Mouse (Mus musculus): ENCODE results near the gene Myt1l. TPM values are rescaled to one million over a fixed set of nuclear protein-coding genes. Genes with fewer than 3 reads are reported as not detected.

The Myt1l gene
- polyA plus RNA-seq, 1 experiment from 2014 or later: 66.5 TPM

- peaks cover 53% of the 10 kb centered on the region for H3K4me1 ChIP-seq
Observed at GRCm38 (mm10) chr12:29701731-29702316, 173.6 kb downstream of the Myt1l start.

GRCm38 (mm10) chr12:29702626-29703025, 174.4 kb downstream of the Myt1l start:
- no peak for ATAC-seq (ENCODE audit: low FRiP score, low read depth)
- Histone ChIP-seq H3K9me3 (no peaks in the 10 kb centered on the region), H3K27ac (peak overlapping the region; percentile 11; the same call in 1 of the 2 replicates), H3K36me3 (no peaks in the 10 kb centered on the region), H3K4me3 (no peak overlapping the region), H3K4me2 (replicated peaks) (no peak overlapping the region), H3K4me1 (peaks cover 50% of the 10 kb centered on the region), H3K27me3 (replicated peaks) (no peaks in the 10 kb centered on the region), H3K9ac (no peak overlapping the region)
- WGBS: 20% methylated on average over 4 of the region's 4 CpGs

More at GRCm38 (mm10) chr12:29701731-29702316, 173.6 kb downstream of the Myt1l start:
- H3K4me2 ChIP-seq (replicated peaks): no peak overlapping the region
- no peaks in the 10 kb centered on the region for H3K9me3 ChIP-seq
- WGBS: 6% methylated on average over 6 of the region's 6 CpGs
- peak overlapping the region; percentile 29; the same call in 1 of the 2 replicates for H3K9ac ChIP-seq
- H3K36me3 ChIP-seq: no peaks in the 10 kb centered on the region
- no peaks in the 10 kb centered on the region for H3K27me3 ChIP-seq (replicated peaks)
- peak overlapping the region; percentile 67 for H3K27ac ChIP-seq
- ATAC-seq (ENCODE audit: low FRiP score, low read depth): no peak
- no peak overlapping the region for H3K4me3 ChIP-seq

DNA sequence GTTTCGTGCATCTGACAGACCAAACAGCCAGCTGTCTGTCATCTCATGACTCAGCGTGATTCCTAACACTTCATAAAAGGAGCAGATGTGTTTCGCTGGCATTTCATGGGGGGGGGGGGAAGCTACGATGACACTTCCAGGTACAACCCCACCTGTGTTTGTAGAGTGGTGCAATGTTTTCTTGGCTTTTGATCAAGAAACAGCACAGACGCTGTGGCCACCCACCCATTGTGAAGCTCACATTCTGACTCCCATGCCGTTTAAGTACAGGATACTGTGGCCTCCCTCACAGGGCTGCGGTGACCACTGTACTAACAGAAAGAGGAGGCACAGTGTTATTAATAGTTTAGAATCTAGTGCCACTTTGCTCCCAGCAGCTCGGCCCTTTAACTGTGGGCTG, 175.4 kb downstream of the Myt1l start:
- Histone ChIP-seq H3K4me1 (peaks cover 41% of the 10 kb centered on the region), H3K27ac (no peak overlapping the region), H3K27me3 (replicated peaks) (no peaks in the 10 kb centered on the region), H3K4me3 (no peak overlapping the region), H3K9me3 (no peaks in the 10 kb centered on the region), H3K9ac (no peak overlapping the region), H3K36me3 (no peaks in the 10 kb centered on the region), H3K4me2 (replicated peaks) (no peak overlapping the region)
- ATAC-seq (ENCODE audit: low FRiP score, low read depth): no peak
- 80% methylated on average over 8 of the region's 8 CpGs for WGBS

DNA sequence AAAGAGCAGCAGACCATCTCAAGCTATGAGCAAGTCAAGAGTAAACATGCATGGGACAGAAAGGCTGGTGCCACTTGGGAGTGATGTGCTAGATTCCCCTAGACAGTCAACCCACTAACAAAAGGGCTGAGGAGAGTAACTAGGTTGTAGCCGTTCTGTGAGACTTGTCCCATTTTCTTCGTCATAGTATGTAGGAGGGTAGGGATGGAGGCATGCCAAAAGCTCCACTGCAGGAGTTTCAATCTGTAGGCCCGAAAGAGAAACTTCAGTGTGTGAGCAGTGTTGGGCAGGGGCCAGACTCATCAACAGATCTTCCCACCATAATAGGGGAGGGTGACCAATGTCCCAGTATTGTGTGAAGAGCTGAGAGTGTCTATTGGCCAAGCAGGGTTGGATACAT, 178.9 kb downstream of the Myt1l start:
- no peak overlapping the region for H3K9ac ChIP-seq
- no peak overlapping the region for H3K4me2 ChIP-seq (replicated peaks)
- ATAC-seq (ENCODE audit: low FRiP score, low read depth): no peak
- peaks cover 14% of the 10 kb centered on the region for H3K4me1 ChIP-seq
- no peak overlapping the region for H3K27ac ChIP-seq
- H3K36me3 ChIP-seq: no peaks in the 10 kb centered on the region
- H3K9me3 ChIP-seq: no peaks in the 10 kb centered on the region
- H3K4me3 ChIP-seq: no peak overlapping the region
- H3K27me3 ChIP-seq (replicated peaks): no peaks in the 10 kb centered on the region
- WGBS: 92% methylated on average over 3 of the region's 3 CpGs

DNA sequence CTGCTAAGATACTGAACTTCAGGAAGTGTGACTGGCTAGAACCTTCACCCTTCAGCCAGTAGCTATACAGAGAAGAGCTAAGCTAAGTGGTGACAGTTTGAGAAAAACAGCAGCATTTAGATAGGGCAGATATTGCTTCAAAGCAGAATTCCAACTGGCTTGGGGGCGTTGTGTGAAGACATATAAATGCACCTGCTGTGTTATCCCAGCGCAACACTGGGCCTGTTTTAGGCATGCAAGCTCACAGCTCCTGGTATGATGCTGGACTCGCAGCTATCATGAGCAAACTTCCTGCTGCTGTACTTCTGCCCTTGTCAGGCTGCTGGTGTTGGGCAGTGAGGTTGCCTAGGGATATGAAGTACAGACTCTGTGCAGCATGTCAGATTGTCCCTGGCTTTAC, 180.0 kb downstream of the Myt1l start:
- H3K4me1 ChIP-seq: peaks cover 3% of the 10 kb centered on the region
- H3K36me3 ChIP-seq: no peaks in the 10 kb centered on the region
- H3K9me3 ChIP-seq: no peaks in the 10 kb centered on the region
- WGBS: 90% methylated on average over 3 of the region's 3 CpGs
- H3K27me3 ChIP-seq (replicated peaks): no peaks in the 10 kb centered on the region
- no peak overlapping the region for H3K4me2 ChIP-seq (replicated peaks)
- H3K27ac ChIP-seq: no peak overlapping the region
- H3K4me3 ChIP-seq: no peak overlapping the region
- H3K9ac ChIP-seq: no peak overlapping the region
- no peak for ATAC-seq (ENCODE audit: low FRiP score, low read depth)

DNA sequence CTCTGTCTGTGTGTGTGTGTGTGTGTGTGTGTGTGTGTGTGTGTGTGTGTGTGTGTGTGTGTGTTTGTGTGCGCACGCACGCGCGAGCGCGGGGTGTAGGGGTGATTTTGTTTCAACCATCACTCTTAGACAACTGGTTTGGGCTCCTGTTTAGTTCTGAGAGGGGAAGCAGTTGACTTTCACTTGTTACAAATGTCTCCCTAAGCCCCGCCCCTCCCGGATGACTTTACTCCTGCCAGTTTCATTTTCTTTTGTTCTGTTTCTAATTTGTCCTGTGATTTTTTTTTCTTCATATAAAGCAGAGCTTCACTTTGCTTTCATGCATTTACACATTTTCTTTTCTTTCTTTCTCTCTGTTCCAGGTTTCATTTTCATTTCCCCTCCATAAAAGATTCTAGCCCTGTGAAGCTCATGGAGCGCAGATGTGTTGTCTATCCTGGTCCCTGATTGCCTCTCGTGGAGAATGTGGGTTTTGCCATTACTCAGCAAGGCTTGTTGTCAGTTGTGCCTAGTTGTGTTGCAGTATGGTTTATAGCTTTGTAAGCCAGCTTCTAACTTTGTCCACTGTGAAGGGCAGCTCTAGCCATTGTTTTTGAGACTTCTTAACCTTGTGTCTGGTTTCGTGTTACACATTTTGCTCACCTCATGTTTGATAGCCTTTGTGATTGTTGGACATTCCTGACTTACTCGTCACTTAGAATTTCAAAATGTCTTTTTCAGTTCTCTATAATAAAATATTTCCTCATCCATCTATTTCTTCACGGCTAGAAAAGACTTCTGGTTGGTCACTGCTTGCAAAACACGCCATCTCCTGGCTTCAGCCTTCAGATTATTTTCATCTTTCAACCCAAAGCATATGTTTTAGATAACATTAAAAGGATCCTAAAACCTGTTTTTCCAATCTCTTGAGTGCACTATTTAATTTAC, 184.9 kb downstream of the Myt1l start:
- WGBS: 90% methylated on average over 13 of the region's 15 CpGs
- H3K27me3 ChIP-seq (replicated peaks): no peaks in the 10 kb centered on the region
- ATAC-seq (ENCODE audit: low FRiP score, low read depth): no peak

DNA sequence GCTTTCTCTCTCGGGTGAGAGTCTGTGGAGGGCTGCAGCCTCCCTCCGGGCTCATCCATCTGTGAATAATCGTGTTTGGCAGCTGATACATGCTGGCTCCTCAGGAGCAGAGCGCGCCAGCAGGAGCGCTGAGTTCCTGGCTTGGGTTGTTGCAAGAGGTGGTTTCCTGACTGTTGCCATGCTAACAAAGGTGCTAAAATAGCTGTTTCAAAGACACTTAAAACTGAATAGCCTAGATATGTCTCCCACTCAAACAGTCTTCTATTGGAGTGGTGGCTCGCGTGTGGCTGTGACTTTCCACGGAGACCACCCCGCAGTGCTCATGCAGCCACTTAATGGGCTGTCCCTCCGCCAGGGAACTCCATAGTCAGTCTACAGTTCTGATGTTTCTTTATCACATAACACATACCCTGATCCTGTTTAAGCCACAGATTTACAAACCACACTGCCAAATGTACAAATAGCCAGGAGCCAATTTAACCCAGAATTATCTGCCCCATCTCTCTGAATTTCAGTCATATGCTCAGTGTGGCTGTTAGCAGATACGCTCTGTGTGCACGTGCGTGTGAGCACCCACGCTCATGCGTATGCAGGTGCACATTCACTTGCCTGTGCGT, 195.6 kb downstream of the Myt1l start:
- Histone ChIP-seq H3K27me3 (replicated peaks) (no peaks in the 10 kb centered on the region), H3K4me2 (replicated peaks) (no peak overlapping the region), H3K27ac (no peak overlapping the region), H3K36me3 (no peaks in the 10 kb centered on the region), H3K9me3 (no peaks in the 10 kb centered on the region; the same call in 1 of the 2 replicates), H3K9ac (no peak overlapping the region), H3K4me1 (peaks cover 10% of the 10 kb centered on the region; the same call in 1 of the 2 replicates), H3K4me3 (no peak overlapping the region)
- 77% methylated on average over 17 of the region's 17 CpGs for WGBS
- ATAC-seq (ENCODE audit: low FRiP score, low read depth): no peak

More for the DNA sequence above, 184.9 kb downstream of the Myt1l start:
- Histone ChIP-seq H3K9me3 (no peaks in the 10 kb centered on the region), H3K36me3 (no peaks in the 10 kb centered on the region), H3K27ac (no peak overlapping the region), H3K4me3 (no peak overlapping the region), H3K4me1 (no peaks in the 10 kb centered on the region), H3K4me2 (replicated peaks) (no peak overlapping the region), H3K9ac (no peak overlapping the region)

DNA sequence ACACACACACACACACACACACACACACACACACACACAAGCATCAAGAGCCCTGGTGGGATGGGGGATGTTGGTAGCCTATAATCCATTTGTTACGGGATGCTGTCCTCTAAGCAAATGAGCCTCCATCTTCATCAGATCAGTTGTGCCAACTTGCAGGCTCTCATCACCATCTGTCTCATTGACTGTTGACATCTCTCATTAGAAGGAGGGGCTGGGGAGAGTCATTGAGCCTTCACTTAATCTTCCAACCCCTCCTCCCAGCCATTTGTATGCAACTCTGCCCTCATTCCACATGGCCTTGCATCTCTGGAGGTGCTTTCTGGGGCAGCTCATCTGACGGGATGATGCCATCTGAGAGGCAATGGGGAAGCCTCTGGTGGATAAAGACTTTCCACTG, 200.1 kb downstream of the Myt1l start:
- H3K36me3 ChIP-seq: no peaks in the 10 kb centered on the region
- no peak overlapping the region for H3K4me2 ChIP-seq (replicated peaks)
- ATAC-seq (ENCODE audit: low FRiP score, low read depth): no peak
- no peak overlapping the region for H3K9ac ChIP-seq
- H3K4me3 ChIP-seq: no peak overlapping the region
- H3K9me3 ChIP-seq: no peaks in the 10 kb centered on the region; the same call in 1 of the 2 replicates
- whole genome bisulfite sequencing: 62% methylated on average over 2 of the region's 2 CpGs
- no peaks in the 10 kb centered on the region for H3K27me3 ChIP-seq (replicated peaks)
- peaks cover 7% of the 10 kb centered on the region; the same call in 1 of the 2 replicates for H3K4me1 ChIP-seq
- no peak overlapping the region for H3K27ac ChIP-seq

- Histone ChIP-seq H3K27me3 (replicated peaks) (no peaks in the 10 kb centered on the region), H3K9me3 (no peaks in the 10 kb centered on the region), H3K27ac (no peak overlapping the region), H3K4me1 (no peaks in the 10 kb centered on the region), H3K36me3 (no peaks in the 10 kb centered on the region), H3K4me3 (no peak overlapping the region), H3K4me2 (replicated peaks) (no peak overlapping the region), H3K9ac (no peak overlapping the region)
- ATAC-seq (ENCODE audit: low FRiP score, low read depth): no peak
- WGBS: 72% methylated on average over 8 of the region's 8 CpGs
Observed at GRCm38 (mm10) chr12:29740346-29741025, 212.3 kb downstream of the Myt1l start.

DNA sequence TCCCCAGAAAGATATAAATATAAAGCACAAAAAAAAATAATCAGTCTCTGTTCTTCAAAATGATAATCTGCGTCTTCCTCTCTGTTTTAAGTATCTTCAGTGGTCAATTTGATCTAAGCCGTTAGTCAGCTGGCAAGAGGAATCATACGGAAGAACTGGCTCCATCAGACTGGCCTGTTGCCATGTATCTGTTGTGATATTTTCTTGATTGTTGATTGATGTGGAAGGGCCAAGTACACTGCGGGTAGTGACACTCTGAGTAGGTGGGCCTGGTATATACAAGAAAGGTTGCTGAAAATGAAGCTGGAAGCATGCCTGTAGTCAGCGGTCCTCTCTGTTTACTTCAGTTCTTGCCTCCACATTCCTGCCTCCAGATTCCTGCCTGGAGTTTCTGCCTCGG, 213.0 kb downstream of the Myt1l start:
- Histone ChIP-seq H3K4me1 (no peaks in the 10 kb centered on the region), H3K36me3 (no peaks in the 10 kb centered on the region), H3K27me3 (replicated peaks) (no peaks in the 10 kb centered on the region), H3K27ac (no peak overlapping the region), H3K4me3 (no peak overlapping the region), H3K4me2 (replicated peaks) (no peak overlapping the region), H3K9me3 (no peaks in the 10 kb centered on the region), H3K9ac (no peak overlapping the region)
- 93% methylated on average over 6 of the region's 6 CpGs for WGBS
- no peak for ATAC-seq (ENCODE audit: low FRiP score, low read depth)

DNA sequence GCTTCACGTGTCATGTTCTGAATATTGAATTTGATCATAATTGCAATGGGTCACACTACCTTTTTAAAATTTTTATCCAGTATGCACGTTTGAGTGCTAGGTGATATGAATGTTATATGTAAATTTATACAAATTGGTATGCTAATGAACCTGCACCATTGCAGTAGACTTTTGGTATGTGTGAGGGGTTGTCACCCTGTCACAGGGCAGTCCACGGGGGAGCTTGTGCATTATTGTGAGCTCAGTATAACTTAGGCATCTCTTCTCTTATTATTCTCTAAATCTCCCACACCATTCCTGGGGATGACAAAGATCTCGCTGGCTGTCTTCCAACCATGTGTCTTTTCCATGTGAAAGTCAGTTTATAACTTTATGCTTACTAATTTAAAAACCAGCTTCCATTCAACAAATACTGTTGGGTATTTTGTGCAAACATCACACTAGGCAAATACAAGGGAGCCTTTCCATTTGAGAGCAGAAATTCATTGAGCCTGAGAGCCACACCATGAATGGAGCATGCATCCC, 222.5 kb downstream of the Myt1l start:
- Histone ChIP-seq H3K9ac (no peak overlapping the region), H3K36me3 (no peaks in the 10 kb centered on the region), H3K4me3 (no peak overlapping the region), H3K27me3 (replicated peaks) (no peaks in the 10 kb centered on the region), H3K9me3 (no peaks in the 10 kb centered on the region), H3K4me2 (replicated peaks) (no peak overlapping the region), H3K27ac (no peak overlapping the region), H3K4me1 (no peaks in the 10 kb centered on the region)
- 81% methylated on average over 4 of the region's 4 CpGs for WGBS
- ATAC-seq (ENCODE audit: low FRiP score, low read depth): no peak
